Comparison of ENCODE assay signal across 8 mouse cellular contexts in the genomic region with DNA sequence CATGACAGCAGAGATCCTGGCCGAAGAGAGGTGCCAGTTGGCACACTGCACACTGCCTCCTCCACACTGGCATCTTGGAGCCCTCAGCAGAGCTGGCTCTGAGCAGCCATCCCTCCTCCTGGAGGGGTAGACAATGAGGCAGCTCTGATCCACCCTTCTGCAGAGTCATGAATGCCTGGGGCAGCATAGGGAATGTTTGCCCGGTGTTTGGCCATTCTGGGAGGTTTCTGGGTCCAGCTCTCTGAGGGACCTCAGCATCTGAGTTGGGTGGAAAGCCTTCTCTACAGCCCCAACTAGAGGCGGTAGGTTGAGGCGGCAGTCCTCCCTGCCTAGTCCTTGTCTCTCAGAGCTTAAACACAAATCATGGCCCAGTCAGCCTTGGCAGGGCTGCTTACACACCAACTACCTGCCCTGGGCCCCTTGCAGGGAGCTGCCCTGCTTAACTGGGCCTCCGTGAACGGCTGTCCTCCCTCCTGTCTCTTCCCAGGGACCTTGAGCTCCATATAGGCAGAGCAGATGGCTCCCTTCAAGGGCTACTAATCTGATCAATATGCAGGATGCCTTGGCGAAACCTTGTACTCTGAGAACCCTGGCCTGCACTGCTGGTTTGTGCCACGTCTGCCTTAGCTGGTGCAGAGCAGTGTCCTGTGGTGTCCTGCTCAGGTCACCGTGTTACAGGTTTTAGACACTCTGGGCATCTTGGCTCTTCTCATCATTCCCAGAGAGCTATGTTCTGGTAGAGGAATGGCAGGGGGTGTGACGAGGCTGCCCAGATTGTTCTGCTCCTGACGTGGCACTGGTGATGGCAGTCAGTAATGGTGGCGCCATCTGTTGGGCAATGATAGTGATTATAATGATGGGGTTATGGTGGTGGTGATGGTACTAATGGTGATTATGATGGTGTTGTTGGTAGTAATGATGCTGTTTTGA. TPM values are rescaled to one million over a fixed set of nuclear protein-coding genes. Genes with fewer than 3 reads are reported as not detected.
DNase-seq lines count a peak whose midpoint lies in the region; ATAC-seq and TF ChIP-seq lines count a peak whose summit lies in the region.
"Had no signal": no experiment of that assay in that cellular context is flagged by ENCODE, and none has a peak within 500 bp of the region (broad histone marks: within the 10 kb centered on the region; RNA-seq: fewer than 3 reads in every experiment).

No protein-coding gene starts in this region.

- H3K9me3 ChIP-seq in limb, embryonic 13.5 days = peaks cover 2% of the 10 kb centered on the region; the same call in 1 of the 2 replicates
- H3K9me3 ChIP-seq in limb, embryonic 10.5 days (replicated peaks) = no peaks in the 10 kb centered on the region
- no peaks in the 10 kb centered on the region for H3K9me3 ChIP-seq in MEL (replicated peaks; ENCODE audit: insufficient read depth, low read length)
- no peaks in the 10 kb centered on the region for H3K9me3 ChIP-seq in liver, embryonic 13.5 days (replicated peaks)
- no peaks in the 10 kb centered on the region for H3K9me3 ChIP-seq in heart, embryonic 11.5 days (replicated peaks; ENCODE audit: control insufficient read depth, low read length)

- H3K4me2 ChIP-seq in limb, embryonic 13.5 days (replicated peaks) = no peak overlapping the region
- no peak overlapping the region for H3K4me2 ChIP-seq in liver, embryonic 13.5 days
- H3K4me2 ChIP-seq in heart, embryonic 11.5 days = no peak overlapping the region
- H3K4me2 ChIP-seq: limb, embryonic 12.5 days had no signal

- H3K4me3 ChIP-seq in limb, embryonic 13.5 days = no peak overlapping the region
- H3K4me3 ChIP-seq in limb, embryonic 10.5 days = no peak overlapping the region
- no peak overlapping the region for H3K4me3 ChIP-seq in MEL (ENCODE audit: control insufficient read depth in 1 of 2, insufficient read depth in 1 of 2, low read depth in 2 of 2, low read length in 2 of 2)
- H3K4me3 ChIP-seq in liver, embryonic 13.5 days (replicated peaks) = no peak overlapping the region
- H3K4me3 ChIP-seq in heart, embryonic 11.5 days (ENCODE audit: low read depth, low read length) = no peak overlapping the region
- H3K4me3 ChIP-seq: limb, embryonic 12.5 days had no signal

- 0 out of 2 replicates have a peak overlapping the region, but pooled peaks have one; percentile 31 for H3K9ac ChIP-seq in limb, embryonic 13.5 days
- no peak overlapping the region for H3K9ac ChIP-seq in MEL (ENCODE audit: control insufficient read depth, low read depth, low read length, poor library complexity, severe bottlenecking)
- no peak overlapping the region for H3K9ac ChIP-seq in liver, embryonic 13.5 days
- no peak overlapping the region for H3K9ac ChIP-seq in heart, embryonic 11.5 days (ENCODE audit: low read depth, low read length)
- H3K9ac ChIP-seq: limb, embryonic 12.5 days had no signal

- peak; percentile 50 for TF ChIP-seq RAD21 in MEL (IDR thresholded peaks at IDR 0.05; ENCODE audit: low read depth, low read length)

- H3K79me2 ChIP-seq in MEL (ENCODE audit: control insufficient read depth, insufficient read depth, low read length, poor library complexity) = no peaks in the 10 kb centered on the region

- H3K27ac ChIP-seq in limb, embryonic 13.5 days = no peak overlapping the region
- H3K27ac ChIP-seq in limb, embryonic 10.5 days = no peak overlapping the region
- no peak overlapping the region for H3K27ac ChIP-seq in MEL (ENCODE audit: control insufficient read depth, low read depth, low read length)
- H3K27ac ChIP-seq in liver, embryonic 13.5 days = no peak overlapping the region
- no peak overlapping the region for H3K27ac ChIP-seq in heart, embryonic 11.5 days (ENCODE audit: low read depth, low read length)
- H3K27ac ChIP-seq: limb, embryonic 12.5 days had no signal

- no peak for DNase-seq in limb, embryonic 10.5 days (ENCODE audit: low spot score)
- DNase-seq in MEL (ENCODE audit: low read depth, low spot score) = peak; percentile 57
- DNase-seq in brain, embryonic 14.5 days (ENCODE audit: low read depth) = peak; percentile 73
- DNase-seq in liver, embryonic 13.5 days = peak; percentile 11
- DNase-seq in adrenal gland, postnatal 10 days = no peak

- no peak for ATAC-seq in limb, embryonic 13.5 days (ENCODE audit: low FRiP score, low read depth)
- no peak for ATAC-seq in liver, embryonic 13.5 days (ENCODE audit: low read depth)
- ATAC-seq in heart, embryonic 11.5 days (replicated peaks; ENCODE audit: insufficient number of reproducible peaks, low FRiP score, low TSS enrichment) = no peak

- no peak for TF ChIP-seq POLR2A in MEL (IDR thresholded peaks at IDR 0.05; ENCODE audit: control insufficient read depth in 1 of 2, insufficient read depth in 1 of 2, low read depth in 1 of 2, low read length in 2 of 2, poor library complexity in 1 of 2)
- no peak for TF ChIP-seq POLR2A in brain, embryonic 14.5 days (IDR thresholded peaks at IDR 0.05; ENCODE audit: borderline replicate concordance, extremely low read depth, insufficient read depth, insufficient read length, poor library complexity, severe bottlenecking)

- H3K27me3 ChIP-seq in limb, embryonic 13.5 days = no peaks in the 10 kb centered on the region
- no peaks in the 10 kb centered on the region for H3K27me3 ChIP-seq in limb, embryonic 10.5 days (ENCODE audit: low read depth, poor library complexity, severe bottlenecking)
- no peaks in the 10 kb centered on the region for H3K27me3 ChIP-seq in MEL (ENCODE audit: control insufficient read depth in 1 of 2, insufficient read depth in 2 of 2, low read length in 2 of 2)
- H3K27me3 ChIP-seq in liver, embryonic 13.5 days = no peaks in the 10 kb centered on the region
- H3K27me3 ChIP-seq in heart, embryonic 11.5 days (ENCODE audit: control insufficient read depth, insufficient read depth, low read length) = no peaks in the 10 kb centered on the region
- H3K27me3 ChIP-seq: limb, embryonic 12.5 days had no signal

- no peaks in the 10 kb centered on the region for H3K36me3 ChIP-seq in limb, embryonic 13.5 days
- H3K36me3 ChIP-seq in limb, embryonic 10.5 days = no peaks in the 10 kb centered on the region
- no peaks in the 10 kb centered on the region for H3K36me3 ChIP-seq in MEL (ENCODE audit: control insufficient read depth in 1 of 2, insufficient read depth in 2 of 2, low read length in 2 of 2)
- peaks cover 26% of the 10 kb centered on the region for H3K36me3 ChIP-seq in liver, embryonic 13.5 days
- H3K36me3 ChIP-seq in heart, embryonic 11.5 days (ENCODE audit: control insufficient read depth, insufficient read depth, low read length) = no peaks in the 10 kb centered on the region
- H3K36me3 ChIP-seq: limb, embryonic 12.5 days had no signal

- peak; percentile 57 to 76 (median 73) for TF ChIP-seq CTCF in MEL (IDR thresholded peaks at IDR 0.05 in 2 of 3, conservative IDR thresholded peaks at IDR 0.05 in 1 of 3; ENCODE audit: control insufficient read depth in 1 of 3, insufficient read depth in 1 of 3, low read depth in 2 of 3, low read length in 3 of 3, poor library complexity in 1 of 3, severe bottlenecking in 1 of 3)
- TF ChIP-seq CTCF in brain, embryonic 14.5 days (IDR thresholded peaks at IDR 0.05; ENCODE audit: borderline replicate concordance, extremely low read depth, insufficient read depth, insufficient read length) = peak; percentile 30; the same call in 1 of the 2 replicates

- TF ChIP-seq EP300 in MEL (IDR thresholded peaks at IDR 0.05; ENCODE audit: low read depth in 1 of 2, low read length in 2 of 2) = no peak

- 66% methylated on average over 12 of the region's 12 CpGs for WGBS in limb, embryonic 13.5 days
- WGBS in limb, embryonic 10.5 days = 74% methylated on average over 12 of the region's 12 CpGs
- WGBS in liver, embryonic 13.5 days (ENCODE audit: insufficient replicate concordance) = 72% methylated on average over 12 of the region's 12 CpGs
- WGBS in heart, embryonic 11.5 days (ENCODE audit: insufficient replicate concordance) = 67% methylated on average over 12 of the region's 12 CpGs

- peaks cover 11% of the 10 kb centered on the region for H3K4me1 ChIP-seq in limb, embryonic 13.5 days
- H3K4me1 ChIP-seq in limb, embryonic 10.5 days = peaks cover 10% of the 10 kb centered on the region
- no peaks in the 10 kb centered on the region for H3K4me1 ChIP-seq in MEL (ENCODE audit: control insufficient read depth in 1 of 2, insufficient read depth in 2 of 2, low read length in 2 of 2)
- peaks cover 4% of the 10 kb centered on the region; the same call in 1 of the 2 replicates for H3K4me1 ChIP-seq in liver, embryonic 13.5 days (replicated peaks)
- peaks cover 6% of the 10 kb centered on the region; the same call in 1 of the 2 replicates for H3K4me1 ChIP-seq in heart, embryonic 11.5 days (ENCODE audit: control insufficient read depth, insufficient read depth, low read length)

TF ChIP-seq in MEL, 35 proteins besides CTCF, POLR2A, EP300 and RAD21 (continues in another document):
- TF ChIP-seq RCOR1 (IDR thresholded peaks at IDR 0.05; ENCODE audit: low read depth, low read length) (no peak), ETS1 (IDR thresholded peaks at IDR 0.05; ENCODE audit: low read depth, low read length) (no peak), MAX (IDR thresholded peaks at IDR 0.05; ENCODE audit: low read length) (no peak), E2F4 (IDR thresholded peaks at IDR 0.05; ENCODE audit: borderline replicate concordance, low read depth, low read length) (no peak), MXI1 (IDR thresholded peaks at IDR 0.05; ENCODE audit: low read depth, low read length) (no peak)

RNA-seq across cellular contexts. Expression of gene Fbxw11, which starts 50.3 kb away (rescaled TPM):
- 80.4 and 85.4 TPM in 2 replicates for polyA plus RNA-seq in limb, embryonic 13.5 days (2015; fragmentation: Nextera tagmentation; extraction: Ambion mirVana)
- polyA plus RNA-seq in limb, embryonic 10.5 days (2016; fragmentation: Nextera tagmentation; extraction: Ambion mirVana) = 77.6 and 96.4 TPM in 2 replicates
- total RNA-seq in MEL (2012; rRNA removed) = 53.5 and 59.6 TPM in 2 replicates
- polyA plus RNA-seq in MEL (2012; ENCODE audit: insufficient read depth in 1 of 2, insufficient read length in 2 of 2, low read depth in 1 of 2, low replicate concordance in 2 of 2, missing spikeins in 1 of 2) = 10 to 100 TPM; 35.4 to 98.5 TPM
- polyA plus RNA-seq in brain, embryonic 14.5 days (2012; rRNA removed) = 105 and 106 TPM in 2 replicates
- polyA plus RNA-seq in liver, embryonic 13.5 days (2015; fragmentation: Nextera tagmentation; extraction: Ambion mirVana) = 19.2 and 23.9 TPM in 2 replicates
- total RNA-seq in adrenal gland, postnatal 10 days (2021) = 10 to 100 TPM; 68.0 to 72.9 TPM
- 51.0 and 74.8 TPM in 2 replicates for polyA plus RNA-seq in heart, embryonic 11.5 days (2014; fragmentation: Nextera tagmentation; extraction: Ambion mirVana)

RNA-seq across cellular contexts. Expression of gene Stk10, which starts 59.1 kb away (rescaled TPM):
- polyA plus RNA-seq in limb, embryonic 13.5 days (2015; fragmentation: Nextera tagmentation; extraction: Ambion mirVana) = 2.6 and 3.1 TPM in 2 replicates
- polyA plus RNA-seq in limb, embryonic 10.5 days (2016; fragmentation: Nextera tagmentation; extraction: Ambion mirVana) = 2.2 and 2.8 TPM in 2 replicates
- 10.8 and 11.4 TPM in 2 replicates for total RNA-seq in MEL (2012; rRNA removed)
- polyA plus RNA-seq in MEL (2012; ENCODE audit: insufficient read depth in 1 of 2, insufficient read length in 2 of 2, low read depth in 1 of 2, low replicate concordance in 2 of 2, missing spikeins in 1 of 2) = 10 to 100 TPM in 1 of 2 experiments, not detected in 1; 14.4 TPM
- polyA plus RNA-seq in brain, embryonic 14.5 days (2012; rRNA removed) = 4.0 and 5.7 TPM in 2 replicates
- polyA plus RNA-seq in liver, embryonic 13.5 days (2015; fragmentation: Nextera tagmentation; extraction: Ambion mirVana) = 3.0 and 4.5 TPM in 2 replicates
- 10 to 100 TPM; 11.9 to 15.1 TPM for total RNA-seq in adrenal gland, postnatal 10 days (2021)
- 1.6 TPM in 2 replicates for polyA plus RNA-seq in heart, embryonic 11.5 days (2014; fragmentation: Nextera tagmentation; extraction: Ambion mirVana)

Comparison
In these comparisons a context has a peak if more than half of its experiments do, and no peak if none do; other contexts are left out.
1. DNase-seq: peak in MEL (single experiment), brain, embryonic 14.5 days (single experiment) and liver, embryonic 13.5 days (single experiment); none in limb, embryonic 10.5 days (single experiment) and adrenal gland, postnatal 10 days (single experiment).